Mouse (Mus musculus) stomach, embryonic 14.5 days (tissue): Measurements from ENCODE around the gene Shmt2. TPM values are rescaled to one million over a fixed set of nuclear protein-coding genes. Genes with fewer than 3 reads are reported as not detected.

Experiments used
- ATAC-seq: fragments of 200-750 bp; cut with Nextera tagmentation; 2 replicates; pipeline ENCODE4 v1.8.0; 2017; ENCODE audit warnings: low read depth, moderate TSS enrichment; ENCODE audit not compliant: insufficient number of reproducible peaks, insufficient read depth, low FRiP score
- H3K27ac ChIP-seq: fragments of 300-500 bp; sonication (generic); 2 replicates; pipeline ENCODE4 v1.5.1; 2014; ENCODE audit warnings: mild to moderate bottlenecking, low read length, moderate library complexity, mixed read lengths
- H3K27me3 ChIP-seq: fragments of 300-500 bp; sonication (generic); 2 replicates; pipeline ENCODE4 v1.6.1; 2014; ENCODE audit warnings: low read length, control low read depth, mixed read lengths; ENCODE audit not compliant: control insufficient read depth, insufficient read depth
- H3K36me3 ChIP-seq: fragments of 300-500 bp; sonication (generic); 2 replicates; pipeline ENCODE4 v1.6.1; 2014; ENCODE audit warnings: mild to moderate bottlenecking, control low read depth, low read length, moderate library complexity, mixed read lengths; ENCODE audit not compliant: control insufficient read depth, insufficient read depth
- H3K4me1 ChIP-seq: fragments of 300-500 bp; sonication (generic); 2 replicates; pipeline ENCODE4 v1.6.1; 2014; ENCODE audit warnings: low read length, control low read depth, mixed read lengths; ENCODE audit not compliant: control insufficient read depth, insufficient read depth
- H3K4me2 ChIP-seq: fragments of 300-500 bp; sonication (generic); replicated peaks from 2 replicates; pipeline ENCODE4 v1.6.1; 2014; ENCODE audit warnings: low read depth, low read length, control low read depth
- H3K4me3 ChIP-seq: fragments of 300-500 bp; sonication (generic); 2 replicates; pipeline ENCODE4 v1.5.1; 2014; ENCODE audit warnings: low read depth, low read length, control low read depth
- H3K9ac ChIP-seq: fragments of 300-500 bp; sonication (generic); replicated peaks from 2 replicates; pipeline ENCODE4 v1.6.1; 2014; ENCODE audit warnings: low read depth, mild to moderate bottlenecking, control low read depth, low read length, moderate library complexity, mixed read lengths
- H3K9me3 ChIP-seq: fragments of 300-500 bp; sonication (generic); 2 replicates; pipeline ENCODE4 v1.6.1; 2016; ENCODE audit warnings: low read depth, low read length, control low read depth; ENCODE audit not compliant: control insufficient read depth
- WGBS: fragments of 180-500 bp; shearing (Covaris S2); extraction: QIAGEN DNeasy Blood & Tissue Kit; methylation state at CpG from one replicate; pipeline ENCODE4 v1.1.7; 2014; 5-methylcytosine and 5-hydroxymethylcytosine counted together
- polyA plus RNA-seq: library from polyadenylated mRNA; unstranded; fragments of >200 nt; fragmentation: Nextera tagmentation; extraction: Ambion mirVana; gene quantifications from 2 replicates; pipeline ENCODE4 v1.2.1, GENCODE M21; 2014

The Shmt2 gene
- 107 and 121 TPM in 2 replicates for polyA plus RNA-seq

DNA sequence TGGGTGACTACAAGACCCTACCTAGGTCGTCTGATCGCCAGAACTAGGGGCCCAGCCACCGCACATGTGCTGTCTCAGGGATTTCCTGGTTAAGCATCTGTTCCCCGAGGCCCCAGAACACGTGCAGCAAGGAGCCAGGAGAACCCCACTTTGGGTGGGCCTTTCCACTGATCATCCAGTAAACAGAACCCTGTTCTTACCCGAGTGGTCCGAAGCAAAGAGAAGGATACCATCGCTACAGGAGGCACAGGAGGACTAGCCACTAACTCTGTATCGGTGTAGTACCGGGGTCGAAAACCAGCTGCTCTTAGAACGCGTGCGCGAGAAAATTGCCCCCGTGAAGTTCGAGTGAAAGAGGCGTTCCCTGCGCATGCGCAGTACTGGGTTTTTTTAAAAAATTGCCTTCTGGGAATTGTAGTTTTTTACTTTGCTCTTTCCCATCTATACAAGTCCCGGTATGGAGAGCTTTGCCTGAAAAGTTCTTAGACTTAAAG lies at the start of gene Shmt2:
Gene Shmt2, minus strand, starts transcription at position 357 of the 494 bp plus-strand sequence.
- H3K9ac ChIP-seq, result peak within 1 kb of the TSS; percentile 34; the same call in 1 of the 2 replicates
- WGBS, result under 1% methylated on average over 21 of the region's 21 CpGs
- ATAC-seq, result peak; percentile 70
- H3K9me3 ChIP-seq, result no peaks in the 10 kb centered on the region
- peak within 1 kb of the TSS; percentile 41 for H3K4me3 ChIP-seq
- peaks cover 14% of the 10 kb centered on the region for H3K4me1 ChIP-seq
- H3K36me3 ChIP-seq, result peaks cover 15% of the 10 kb centered on the region; the same call in 1 of the 2 replicates
- H3K4me2 ChIP-seq, result peak within 1 kb of the TSS; percentile 77
- peaks cover 29% of the 10 kb centered on the region for H3K27me3 ChIP-seq
- H3K27ac ChIP-seq, result no peak within 1 kb of the TSS

DNA sequence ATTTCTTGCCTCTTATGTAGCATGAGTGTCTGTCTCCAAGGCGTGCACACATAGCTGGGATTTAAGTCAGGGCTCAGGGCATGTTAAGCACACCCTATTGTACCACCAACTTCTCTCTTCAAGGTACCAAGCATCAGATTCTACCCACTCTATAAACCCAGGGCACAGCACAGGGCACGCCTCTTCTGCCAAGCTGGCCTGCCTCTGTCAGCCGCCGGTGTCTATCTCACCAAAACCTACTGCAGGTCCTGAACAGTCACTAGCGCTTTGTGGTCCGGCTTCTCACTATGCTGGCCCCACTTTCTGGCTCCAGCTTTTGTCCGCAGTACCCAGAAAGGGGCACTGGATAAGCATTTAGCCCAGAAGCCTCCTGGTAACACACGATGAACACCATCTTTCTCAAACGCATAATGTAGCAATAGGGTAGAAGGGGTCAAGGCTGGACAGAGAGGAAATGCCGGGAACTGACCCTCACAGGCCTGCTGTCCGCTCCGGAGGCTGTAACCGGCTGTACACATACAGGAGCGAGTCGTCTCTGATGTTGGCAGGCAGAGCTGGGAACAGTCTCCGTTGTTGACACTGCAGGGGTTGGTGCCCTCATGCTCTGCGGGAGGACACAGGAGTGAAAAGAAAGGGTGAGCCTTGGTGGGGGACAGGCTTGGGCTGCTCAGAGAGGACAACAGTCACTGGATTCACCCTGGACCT lies 48.8 kb upstream of the Shmt2 start:
- Histone ChIP-seq H3K4me2 (no peak overlapping the region), H3K4me3 (no peak overlapping the region), H3K9me3 (no peaks in the 10 kb centered on the region), H3K4me1 (peaks cover 4% of the 10 kb centered on the region; the same call in 1 of the 2 replicates), H3K27me3 (no peaks in the 10 kb centered on the region), H3K27ac (no peak overlapping the region), H3K9ac (no peak overlapping the region), H3K36me3 (peaks cover 80% of the 10 kb centered on the region)
- no peak for ATAC-seq
- 87% methylated on average over 17 of the region's 17 CpGs for WGBS

DNA sequence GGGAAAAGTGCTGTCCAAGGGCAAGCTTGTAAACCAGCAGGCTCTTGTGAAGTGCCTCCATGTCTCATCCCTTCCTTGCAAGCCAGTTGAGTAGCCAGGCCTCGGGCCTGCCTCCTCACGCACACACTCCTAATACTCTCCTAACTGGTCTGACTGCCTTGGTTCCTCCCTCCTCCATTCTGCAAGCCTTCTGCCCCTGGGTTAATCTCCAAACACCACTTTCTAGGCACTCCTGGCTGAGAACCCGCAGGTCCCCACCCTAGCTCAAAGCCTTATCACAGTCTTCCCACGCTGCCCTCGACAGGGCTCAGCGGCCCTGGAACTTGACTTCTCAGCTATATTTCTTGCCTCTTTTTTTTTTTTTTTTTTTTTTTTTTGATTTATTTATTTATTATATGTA lies 48.1 kb upstream of the Shmt2 start:
- Histone ChIP-seq H3K4me2 (no peak overlapping the region), H3K4me1 (peaks cover 4% of the 10 kb centered on the region; the same call in 1 of the 2 replicates), H3K9me3 (no peaks in the 10 kb centered on the region), H3K4me3 (no peak overlapping the region), H3K36me3 (peaks cover 77% of the 10 kb centered on the region), H3K9ac (no peak overlapping the region), H3K27ac (no peak overlapping the region; the same call in 1 of the 2 replicates), H3K27me3 (no peaks in the 10 kb centered on the region)
- 55% methylated on average over 6 of the region's 6 CpGs for WGBS
- peak; percentile 74 for ATAC-seq

DNA sequence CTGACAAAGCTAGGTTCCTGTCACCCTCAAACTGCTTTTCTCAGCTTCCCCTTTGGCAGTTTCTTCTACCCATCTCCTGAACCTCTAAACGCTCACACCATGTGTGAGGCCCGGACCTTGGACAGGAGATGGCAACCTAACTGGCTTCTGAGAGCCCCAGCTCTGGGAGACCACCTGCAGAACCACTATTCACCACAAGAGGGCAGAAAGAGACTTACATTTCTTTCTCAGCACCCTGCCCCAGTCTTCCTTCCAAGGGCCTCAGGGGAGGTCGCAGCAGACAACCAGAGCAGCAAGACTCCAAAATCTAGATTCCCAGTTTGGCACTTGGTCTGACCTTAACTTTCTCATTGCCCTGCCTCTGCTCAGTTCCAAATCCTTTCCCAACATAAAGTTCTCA lies 47.2 kb upstream of the Shmt2 start:
- Histone ChIP-seq H3K36me3 (peaks cover 71% of the 10 kb centered on the region), H3K27me3 (no peaks in the 10 kb centered on the region), H3K9me3 (no peaks in the 10 kb centered on the region), H3K4me1 (peaks cover 4% of the 10 kb centered on the region; the same call in 1 of the 2 replicates), H3K9ac (no peak overlapping the region), H3K27ac (no peak overlapping the region), H3K4me2 (no peak overlapping the region), H3K4me3 (no peak overlapping the region)
- WGBS, result 27% methylated on average over 3 of the region's 3 CpGs
- no peak; the same call in 1 of the 2 replicates for ATAC-seq

DNA sequence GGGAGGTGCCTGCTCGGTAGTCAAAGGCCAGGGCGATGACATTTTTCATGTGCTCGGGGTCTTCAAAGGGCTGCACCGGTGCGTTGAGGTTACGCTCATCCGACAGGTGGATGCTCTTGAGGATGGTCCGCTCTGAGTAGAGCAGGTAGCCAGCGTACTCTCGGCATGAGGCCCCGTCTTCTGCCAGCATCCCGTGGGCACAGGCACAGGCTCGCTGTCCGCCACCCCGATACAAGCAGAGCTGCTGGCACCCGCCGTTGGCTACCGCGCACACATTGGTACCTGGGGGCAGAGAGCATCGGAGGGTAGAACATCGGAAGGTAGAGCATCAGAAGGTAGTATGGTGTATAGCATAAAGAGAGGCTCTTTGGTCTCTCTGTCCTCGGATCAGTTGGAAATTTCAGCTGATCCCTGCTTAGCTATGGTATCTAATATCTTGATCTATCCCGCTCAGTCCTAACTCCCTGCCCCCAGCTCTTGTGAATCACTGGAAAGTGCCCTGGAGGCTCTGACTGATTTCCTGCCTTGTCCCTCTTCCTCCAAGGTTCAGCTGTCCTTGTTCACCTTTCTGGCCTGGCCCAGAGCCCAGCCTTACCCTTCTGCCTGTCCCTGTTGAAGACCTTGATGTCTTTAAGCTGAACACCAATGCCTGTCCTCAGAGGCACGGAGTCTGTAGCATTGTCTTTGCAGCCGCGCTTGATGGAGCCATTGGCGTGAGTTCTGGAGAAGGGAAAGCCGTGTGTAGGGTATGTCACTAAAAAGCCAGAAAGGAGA lies 44.5 kb upstream of the Shmt2 start:
- no peaks in the 10 kb centered on the region for H3K27me3 ChIP-seq
- H3K36me3 ChIP-seq, result peaks cover 71% of the 10 kb centered on the region
- 93% methylated on average over 28 of the region's 28 CpGs for WGBS
- no peak for ATAC-seq
- H3K4me3 ChIP-seq, result no peak overlapping the region
- no peaks in the 10 kb centered on the region for H3K9me3 ChIP-seq
- H3K9ac ChIP-seq, result no peak overlapping the region
- H3K4me2 ChIP-seq, result no peak overlapping the region
- H3K27ac ChIP-seq, result no peak overlapping the region
- peaks cover 4% of the 10 kb centered on the region; the same call in 1 of the 2 replicates for H3K4me1 ChIP-seq

DNA sequence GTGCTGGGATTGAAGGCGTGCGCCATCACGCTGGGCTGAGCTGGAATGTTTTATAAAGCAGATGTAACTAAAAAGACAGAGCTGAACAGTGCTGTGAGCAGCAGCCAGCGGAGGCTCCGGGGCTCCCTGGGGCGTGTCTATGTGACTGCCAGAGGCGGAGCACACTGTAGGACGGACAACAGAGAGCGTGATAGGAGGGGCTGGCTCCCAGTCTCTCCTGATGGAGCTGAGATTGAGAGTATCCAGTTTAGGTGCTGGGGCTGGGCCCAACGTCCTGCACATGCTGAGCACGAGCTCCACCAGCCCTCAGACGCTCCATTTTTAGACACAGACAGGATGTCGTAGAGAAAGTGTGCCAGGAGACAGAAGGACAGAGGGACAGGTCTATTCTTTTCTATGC lies 42.1 kb upstream of the Shmt2 start:
- peak; percentile 79; the same call in 1 of the 2 replicates for ATAC-seq
- WGBS, result 52% methylated on average over 13 of the region's 13 CpGs
- Histone ChIP-seq H3K4me1 (no peaks in the 10 kb centered on the region), H3K9me3 (no peaks in the 10 kb centered on the region), H3K4me3 (no peak overlapping the region), H3K27me3 (no peaks in the 10 kb centered on the region), H3K27ac (no peak overlapping the region), H3K4me2 (no peak overlapping the region), H3K36me3 (peaks cover 76% of the 10 kb centered on the region), H3K9ac (no peak overlapping the region)

DNA sequence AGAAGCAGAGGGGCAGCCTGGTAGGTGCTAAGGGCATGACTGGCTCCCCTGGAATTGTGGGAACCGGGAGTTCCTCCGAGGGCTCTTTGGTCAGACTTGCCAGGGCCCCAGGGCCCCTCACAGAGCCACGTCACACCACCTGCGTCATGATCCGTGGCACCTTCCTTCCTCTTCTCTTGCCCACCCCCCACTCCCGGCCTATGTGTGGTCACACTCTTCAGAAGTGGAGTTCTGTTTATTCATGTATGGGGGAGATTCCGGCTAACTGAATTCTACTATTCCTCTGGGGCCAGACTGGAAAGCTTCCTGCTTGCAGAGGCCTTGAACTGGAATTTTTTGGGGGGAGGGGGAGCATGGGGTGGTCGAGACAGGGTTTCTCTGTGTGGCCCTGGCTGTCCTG lies 41.6 kb upstream of the Shmt2 start:
- 69% methylated on average over 8 of the region's 8 CpGs for WGBS
- no peaks in the 10 kb centered on the region for H3K4me1 ChIP-seq
- no peaks in the 10 kb centered on the region for H3K9me3 ChIP-seq
- H3K27me3 ChIP-seq, result no peaks in the 10 kb centered on the region
- H3K9ac ChIP-seq, result no peak overlapping the region
- H3K36me3 ChIP-seq, result peaks cover 76% of the 10 kb centered on the region
- no peak overlapping the region for H3K4me3 ChIP-seq
- H3K4me2 ChIP-seq, result no peak overlapping the region
- 0 out of 2 replicates have a peak overlapping the region, but pooled peaks have one; percentile 21 for H3K27ac ChIP-seq
- ATAC-seq, result 0 out of 2 replicates have a peak, but pooled peaks have one; percentile 18

DNA sequence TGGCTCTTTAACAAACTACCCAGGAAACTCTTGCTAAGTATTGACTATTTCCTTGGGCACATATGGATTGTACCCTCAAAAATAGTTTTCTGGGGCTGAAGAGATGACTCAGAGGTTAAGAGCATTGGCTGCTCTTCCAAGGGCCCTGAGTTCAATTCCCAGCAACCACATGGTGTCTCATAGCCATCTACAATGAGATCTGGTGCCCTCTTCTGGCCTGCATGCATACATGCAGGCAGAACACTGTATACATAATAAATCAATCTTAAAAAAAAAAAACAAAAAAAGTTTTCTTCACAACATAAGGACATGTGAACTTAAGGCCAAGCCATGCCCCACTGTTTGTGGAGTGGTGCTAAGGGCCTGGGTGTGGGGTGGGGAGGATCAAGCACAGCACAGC lies 38.9 kb upstream of the Shmt2 start:
- Histone ChIP-seq H3K36me3 (peaks cover 81% of the 10 kb centered on the region), H3K4me2 (no peak overlapping the region), H3K4me1 (no peaks in the 10 kb centered on the region), H3K27me3 (no peaks in the 10 kb centered on the region), H3K27ac (no peak overlapping the region), H3K9ac (no peak overlapping the region), H3K9me3 (no peaks in the 10 kb centered on the region), H3K4me3 (no peak overlapping the region)
- no peak for ATAC-seq
